In the genomic region with DNA sequence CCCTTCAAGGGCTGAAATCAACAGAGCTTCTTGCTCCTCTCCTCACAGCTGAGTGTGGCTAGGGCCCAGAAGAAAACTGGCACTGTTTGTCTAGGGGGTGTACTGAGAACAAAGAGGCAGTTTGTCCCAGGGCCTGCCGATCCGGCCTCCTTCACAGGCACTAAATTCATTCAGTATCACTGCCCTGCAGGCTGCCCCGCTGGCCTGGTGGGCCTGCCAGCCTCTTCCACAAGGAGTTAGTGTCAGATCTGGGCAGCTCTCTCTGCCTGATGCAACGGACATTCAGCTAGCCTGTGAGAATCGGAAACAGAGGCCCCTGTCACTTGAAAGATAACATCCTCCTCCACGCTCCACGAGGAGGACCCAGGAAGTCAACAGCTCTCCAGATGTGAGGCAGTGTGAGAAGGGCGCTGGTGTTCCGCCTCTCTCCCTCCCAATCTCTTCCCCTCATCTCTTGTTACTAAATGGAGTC, we compare ENCODE assay signal across 8 mouse cellular contexts.
DNase-seq lines count a peak whose midpoint lies in the region; ATAC-seq and TF ChIP-seq lines count a peak whose summit lies in the region.

No protein-coding gene starts in this region.

- no peak overlapping the region; the same call in 1 of the 2 replicates for H3K4me2 ChIP-seq in heart, embryonic 16.5 days (ENCODE audit: low read depth, low read length)

- H3K27me3 ChIP-seq in heart, embryonic 16.5 days (ENCODE audit: control insufficient read depth, insufficient read depth, low read length) = no peaks in the 10 kb centered on the region

- ATAC-seq in heart, embryonic 16.5 days (replicated peaks; ENCODE audit: extremely low read depth, insufficient read depth, low FRiP score) = peak; percentile 72
- ATAC-seq in megakaryocyte-erythroid progenitor cell, adult 5-6 weeks (replicated peaks; ENCODE audit: low FRiP score, low TSS enrichment, poor library complexity, severe bottlenecking) = peak; percentile 93

- peak; percentile 26 for DNase-seq in kidney, postnatal 10 days
- DNase-seq in kidney, postnatal 25 days = no peak
- DNase-seq in embryo, embryonic 9.5 days (ENCODE audit: extremely low spot score) = peak; percentile 42
- DNase-seq in left cerebral cortex, adult 2 months (ENCODE audit: extremely low spot score in 1 of 2, low spot score in 2 of 2) = peak; percentile 37 to 48
- peak; percentile 38 to 45 for DNase-seq in thymus, postnatal 10 days (ENCODE audit: low spot score in 2 of 2)
- no peak for DNase-seq in urinary bladder, adult 18-20 months (ENCODE audit: low spot score in 2 of 2)

- peak overlapping the region; percentile 30; the same call in 1 of the 2 replicates for H3K9ac ChIP-seq in heart, embryonic 16.5 days (ENCODE audit: low read length)

- no peak for TF ChIP-seq CTCF in left cerebral cortex, adult 2 months (IDR thresholded peaks at IDR 0.05)

- peaks cover 7% of the 10 kb centered on the region for H3K4me1 ChIP-seq in heart, embryonic 16.5 days (ENCODE audit: control insufficient read depth, insufficient read depth, low read length)

- WGBS in heart, embryonic 16.5 days = 20% methylated on average over 9 of the region's 9 CpGs

- H3K4me3 ChIP-seq in heart, embryonic 16.5 days (ENCODE audit: low read length) = no peak overlapping the region
- H3K4me3 ChIP-seq in left cerebral cortex, adult 2 months = no peak overlapping the region

- H3K9me3 ChIP-seq in heart, embryonic 16.5 days (replicated peaks; ENCODE audit: control insufficient read depth, low read length) = peaks cover 3% of the 10 kb centered on the region; the same call in 1 of the 2 replicates

- intact Hi-C loops in left cerebral cortex, adult 2 months (cut with DNase I) = no loop called here

- H3K27ac ChIP-seq in heart, embryonic 16.5 days (ENCODE audit: low read length) = peak overlapping the region; percentile 58
- H3K27ac ChIP-seq in left cerebral cortex, adult 2 months = peak overlapping the region; percentile 75

- H3K36me3 ChIP-seq in heart, embryonic 16.5 days (ENCODE audit: control insufficient read depth, insufficient read depth) = no peaks in the 10 kb centered on the region

Comparison
In these comparisons a context has a peak if more than half of its experiments do, and no peak if none do; other contexts are left out.
1. DNase-seq: peak in kidney, postnatal 10 days (single experiment), embryo, embryonic 9.5 days (single experiment), left cerebral cortex, adult 2 months (2 of 2) and thymus, postnatal 10 days (2 of 2); none in kidney, postnatal 25 days (0 of 2) and urinary bladder, adult 18-20 months (0 of 2).